Mouse (Mus musculus) effector memory CD4-positive, alpha-beta T cell, adult 5 months (primary cell): ENCODE data around the gene Alkbh2. TPM values are rescaled to one million over a fixed set of nuclear protein-coding genes. Genes with fewer than 3 reads are reported as not detected.

Experiments used
- polyA plus RNA-seq: library from polyadenylated mRNA; unstranded; fragments of 100-300 nt; shearing (Covaris generic); gene quantifications from one replicate; pipeline ENCODE4 v1.2.1, GENCODE M21; 2017

Gene Alkbh2
- 9.1 TPM for polyA plus RNA-seq

GRCm38 (mm10) chr5:114127374-114128349 lies at the start of gene Alkbh2:
Gene Alkbh2 (minus strand): TSS chr5:114128218.

GRCm38 (mm10) chr5:114146028-114146888 lies 18.2 kb upstream of the Alkbh2 start, which contains the start of gene Acacb:
Gene Acacb (plus strand): TSS chr5:114146535.

DNA sequence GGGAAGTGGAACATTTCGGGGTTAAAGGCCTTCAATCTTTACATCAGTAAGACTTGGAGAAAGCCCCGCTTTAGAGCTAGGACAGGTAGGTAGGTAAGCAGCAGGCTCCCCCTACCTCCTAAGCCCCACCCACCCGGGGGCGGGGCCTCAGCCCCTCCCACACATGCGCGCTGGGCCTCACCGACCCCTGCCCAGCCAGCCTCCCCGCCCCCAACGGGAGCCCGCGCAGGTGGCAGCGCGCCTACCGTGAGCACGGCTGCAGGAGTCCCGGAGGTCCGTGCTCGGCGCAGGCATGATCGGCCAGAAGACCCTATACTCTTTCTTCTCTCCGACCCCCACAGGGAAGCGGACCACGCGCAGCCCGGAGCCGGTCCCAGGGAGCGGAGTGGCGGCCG lies 2.2 kb upstream of the Alkbh2 start, which contains the start of gene Ung:
Gene Ung, plus strand, starts transcription at position 176 of the 395 bp plus-strand sequence.

DNA sequence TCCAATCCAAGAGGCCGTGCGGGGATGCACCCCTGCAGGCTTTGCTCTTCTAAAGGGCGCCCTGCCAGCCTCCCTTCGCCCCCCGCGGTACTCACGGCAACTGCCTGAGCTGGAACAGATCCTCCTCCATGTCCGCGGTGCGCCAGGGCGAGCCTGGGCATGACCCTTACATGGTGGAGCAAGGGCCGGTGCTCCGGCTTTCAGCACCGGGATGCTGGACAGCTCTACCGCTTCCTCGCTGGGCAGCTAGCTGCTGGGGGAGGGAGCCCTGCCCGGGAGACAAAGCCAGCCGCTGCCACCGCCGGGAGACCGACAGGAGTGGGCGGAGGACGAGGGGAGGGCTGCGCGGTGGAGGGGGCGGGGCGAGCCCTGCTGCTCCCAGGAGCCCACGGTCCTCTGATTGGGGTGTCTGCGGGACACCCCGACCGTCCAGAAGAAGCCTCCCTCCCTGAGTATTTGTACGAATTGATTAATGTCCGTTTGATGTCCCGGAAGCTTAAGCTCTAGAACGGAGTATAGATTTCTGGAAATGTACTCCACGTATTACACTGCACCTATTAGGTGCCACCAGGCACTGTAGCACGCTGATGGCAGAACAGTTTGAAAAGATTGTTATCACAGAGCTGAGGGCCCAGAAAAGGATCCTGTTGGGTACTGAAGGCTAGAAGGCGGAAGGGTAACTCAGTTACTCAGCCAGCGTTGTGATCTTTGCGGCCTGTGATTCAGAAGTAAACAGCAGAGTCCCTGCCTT lies 36.8 kb downstream of the Alkbh2 start, which contains the start of gene Svop:
Gene Svop, minus strand, starts transcription at position 514 of the 751 bp plus-strand sequence.

Other genes starting within 250 kb of the Alkbh2 start
- 83.8 TPM for gene Coro1c, start 219.5 kb downstream of the Alkbh2 start, polyA plus RNA-seq
- 31.8 TPM for gene Ssh1, start 134.3 kb downstream of the Alkbh2 start, polyA plus RNA-seq
- gene Dao, start 124.5 kb downstream of the Alkbh2 start, polyA plus RNA-seq = not detected
- 5.4 TPM for gene Usp30, start 62.8 kb downstream of the Alkbh2 start, polyA plus RNA-seq
- gene Svop, start 36.6 kb downstream of the Alkbh2 start, polyA plus RNA-seq = 0.11 TPM
- gene Ung, start 2.2 kb upstream of the Alkbh2 start, polyA plus RNA-seq = 3.5 TPM
- gene Acacb, start 18.3 kb upstream of the Alkbh2 start, polyA plus RNA-seq = 0.77 TPM
- gene Foxn4, start 145.6 kb upstream of the Alkbh2 start, polyA plus RNA-seq = not detected
- 2.8 TPM for gene Myo1h, start 160.9 kb upstream of the Alkbh2 start, polyA plus RNA-seq